Mouse (Mus musculus) liver, embryonic 14.5 days (tissue): ENCODE data around the gene B3gnt8.

Experiments used
- CTCF ChIP-seq: IDR thresholded peaks from 2 replicates; pipeline ENCODE4 v1.5.1; 2016; ENCODE audit warnings: antibody characterized with exemption, low read depth, control low read depth
- EP300 ChIP-seq: IDR thresholded peaks from 2 replicates; pipeline ENCODE4 v1.6.1; 2016; ENCODE audit warnings: antibody characterized with exemption, low read depth

DNA sequence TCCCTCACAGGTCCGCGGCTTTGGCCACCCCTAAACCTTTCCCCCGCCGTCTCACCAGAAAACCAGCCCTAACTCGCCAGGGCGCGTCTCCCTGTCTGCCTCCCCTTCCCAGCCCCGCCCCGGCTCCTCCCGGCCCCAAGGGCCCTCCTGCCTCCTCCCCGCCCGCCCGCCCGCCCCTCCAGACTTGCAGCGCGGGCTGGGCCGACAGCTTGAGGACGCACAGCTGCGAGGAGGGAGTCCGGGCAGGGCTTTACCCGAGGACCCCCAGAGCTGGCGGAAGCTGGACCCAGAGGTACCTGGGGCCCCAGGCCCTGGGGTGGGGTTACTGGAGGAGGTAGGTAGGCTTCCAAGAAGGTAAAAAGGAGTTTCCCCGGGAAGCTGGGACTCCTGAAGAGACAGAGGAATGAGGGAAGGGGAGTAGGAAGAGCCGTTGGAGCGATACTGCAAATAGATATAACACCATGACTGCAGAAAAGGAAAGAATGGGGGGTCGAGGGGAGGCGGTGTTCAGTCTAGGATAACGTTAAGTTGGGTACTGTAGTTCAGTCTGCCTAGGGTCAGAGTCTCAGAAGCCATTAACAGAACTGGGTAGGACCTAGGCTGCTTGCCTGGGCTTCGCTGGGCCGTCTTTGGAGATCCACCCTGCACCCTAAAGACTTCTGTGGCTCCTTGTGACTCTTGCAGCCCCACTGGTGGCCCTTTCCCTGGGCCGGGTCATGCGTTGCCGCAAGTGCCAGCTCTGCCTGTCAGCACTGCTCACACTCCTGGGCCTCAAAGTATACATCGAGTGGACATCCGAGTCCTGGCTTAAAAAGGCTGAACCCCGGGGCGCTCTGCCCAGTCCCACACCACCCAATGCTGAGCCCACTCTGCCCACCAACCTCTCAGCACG is 1.2 kb downstream of the B3gnt8 start:
- TF ChIP-seq CTCF (no peak), EP300 (no peak)
